25 mouse cellular contexts compared by ENCODE assay signal in the genomic region with DNA sequence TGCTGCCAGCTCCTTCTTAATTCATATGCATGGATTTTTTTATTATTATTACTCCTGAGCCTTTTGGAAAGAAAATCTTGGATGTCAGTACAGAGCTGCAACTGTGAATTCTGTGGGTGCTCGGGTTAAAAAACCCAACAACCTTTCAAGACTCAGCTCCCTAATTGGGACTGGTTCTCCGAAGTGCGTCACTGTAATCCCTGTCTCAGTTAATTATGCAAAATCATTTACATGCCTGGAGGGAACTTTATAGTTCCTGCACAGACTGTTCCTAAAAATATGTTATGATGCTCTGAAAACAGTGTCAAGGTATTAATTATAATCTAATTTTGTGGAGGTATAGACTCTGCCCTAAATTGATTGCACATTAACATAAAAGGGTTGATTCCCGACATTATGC.
"Had no signal": no experiment of that assay in that cellular context is flagged by ENCODE, and none has a peak within 500 bp of the region (broad histone marks: within the 10 kb centered on the region; RNA-seq: fewer than 3 reads in every experiment).

No protein-coding gene starts in this region.

- ATAC-seq: hindbrain, embryonic 16.5 days; inflammation-experienced regulatory T-cells, adult 6 months; intestine, embryonic 15.5 days; intestine, postnatal 0 days had no signal

- H3K36me3 ChIP-seq: heart, embryonic 10.5 days; heart, embryonic 12.5 days; hindbrain, embryonic 10.5 days; hindbrain, embryonic 12.5 days; intestine, embryonic 15.5 days; limb, embryonic 10.5 days; limb, embryonic 12.5 days had no signal

- H3K27ac ChIP-seq: gastrocnemius, adult 2 months; heart, embryonic 10.5 days; hindbrain, embryonic 10.5 days; hindbrain, embryonic 12.5 days; hindbrain, embryonic 14.5 days; intestine, embryonic 15.5 days; layer of hippocampus, adult 2 months; left cerebral cortex, adult 2 months; limb, embryonic 10.5 days; limb, embryonic 12.5 days had no signal

- H3K4me3 ChIP-seq: gastrocnemius, adult 2 months; heart, embryonic 10.5 days; heart, embryonic 12.5 days; hindbrain, embryonic 10.5 days; hindbrain, embryonic 12.5 days; intestine, embryonic 15.5 days; layer of hippocampus, adult 2 months; left cerebral cortex, adult 2 months; limb, embryonic 10.5 days; limb, embryonic 12.5 days had no signal

- H3K9ac ChIP-seq: heart, embryonic 12.5 days; hindbrain, embryonic 12.5 days; hindbrain, embryonic 14.5 days; intestine, embryonic 15.5 days; limb, embryonic 12.5 days had no signal

- H3K4me2 ChIP-seq: heart, embryonic 12.5 days; hindbrain, embryonic 12.5 days; hindbrain, embryonic 14.5 days; intestine, embryonic 15.5 days; limb, embryonic 12.5 days had no signal

- DNase-seq: gastrocnemius, adult 2 months; gastrocnemius, postnatal 10 days; gastrocnemius, postnatal 25 days; heart, adult 18-20 months; heart, postnatal 10 days; heart, postnatal 4 days; kidney, adult 18-20 months; kidney, adult 8-10 months; kidney, postnatal 10 days; kidney, postnatal 25 days; kidney, postnatal 4 days; liver had no signal

- H3K9me3 ChIP-seq: heart, embryonic 10.5 days; heart, embryonic 12.5 days; hindbrain, embryonic 10.5 days; hindbrain, embryonic 12.5 days; intestine, embryonic 15.5 days; limb, embryonic 10.5 days; limb, embryonic 12.5 days had no signal

- H3K27me3 ChIP-seq: heart, embryonic 12.5 days; hindbrain, embryonic 12.5 days; intestine, embryonic 15.5 days; limb, embryonic 12.5 days had no signal

- H3K4me1 ChIP-seq: heart, embryonic 10.5 days; heart, embryonic 12.5 days; hindbrain, embryonic 10.5 days; hindbrain, embryonic 12.5 days; intestine, embryonic 15.5 days; limb, embryonic 10.5 days; limb, embryonic 12.5 days had no signal
